Mouse (Mus musculus) NIH3T3 (cell line): ENCODE measurements around the gene Dnaja1.

Source experiments
- DNase-seq: peaks from one replicate; pipeline ENCODE4 v3.0.0-alpha.2; 2012; ENCODE audit warnings: low read depth

Gene Dnaja1

GRCm38 (mm10) chr4:40735351-40735750 is 13.4 kb downstream of the Dnaja1 start:
- no peak for DNase-seq

- peak; percentile 35 for DNase-seq
These were observed 35.3 kb downstream of the Dnaja1 start for GRCm38 (mm10) chr4:40757157-40757779.

GRCm38 (mm10) chr4:40757780-40758420 is 36.0 kb downstream of the Dnaja1 start, which contains the start of gene Smu1:
Smu1 (minus strand) TSS chr4:40757923.
- peak; percentile 98 for DNase-seq

DNA sequence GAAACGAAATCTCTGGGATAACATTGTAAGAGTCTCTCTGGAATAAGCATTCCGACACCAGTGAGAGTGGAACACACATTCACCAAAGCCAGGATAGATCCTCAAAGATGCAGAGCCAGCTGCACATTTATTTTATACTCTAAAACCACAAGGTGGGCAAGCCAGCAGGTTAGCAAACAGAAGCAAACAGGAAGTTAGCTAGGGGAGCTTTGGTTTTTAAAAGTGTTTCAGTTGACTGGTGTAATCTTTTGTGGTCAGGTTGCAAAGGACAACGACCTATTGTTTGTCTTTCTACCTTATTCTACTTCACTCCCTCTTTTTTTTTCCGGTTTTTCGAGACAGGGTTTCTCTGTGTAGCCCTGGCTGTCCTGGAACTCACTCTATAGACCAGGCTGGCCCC is 37.9 kb downstream of the Dnaja1 start:
- no peak for DNase-seq

DNA sequence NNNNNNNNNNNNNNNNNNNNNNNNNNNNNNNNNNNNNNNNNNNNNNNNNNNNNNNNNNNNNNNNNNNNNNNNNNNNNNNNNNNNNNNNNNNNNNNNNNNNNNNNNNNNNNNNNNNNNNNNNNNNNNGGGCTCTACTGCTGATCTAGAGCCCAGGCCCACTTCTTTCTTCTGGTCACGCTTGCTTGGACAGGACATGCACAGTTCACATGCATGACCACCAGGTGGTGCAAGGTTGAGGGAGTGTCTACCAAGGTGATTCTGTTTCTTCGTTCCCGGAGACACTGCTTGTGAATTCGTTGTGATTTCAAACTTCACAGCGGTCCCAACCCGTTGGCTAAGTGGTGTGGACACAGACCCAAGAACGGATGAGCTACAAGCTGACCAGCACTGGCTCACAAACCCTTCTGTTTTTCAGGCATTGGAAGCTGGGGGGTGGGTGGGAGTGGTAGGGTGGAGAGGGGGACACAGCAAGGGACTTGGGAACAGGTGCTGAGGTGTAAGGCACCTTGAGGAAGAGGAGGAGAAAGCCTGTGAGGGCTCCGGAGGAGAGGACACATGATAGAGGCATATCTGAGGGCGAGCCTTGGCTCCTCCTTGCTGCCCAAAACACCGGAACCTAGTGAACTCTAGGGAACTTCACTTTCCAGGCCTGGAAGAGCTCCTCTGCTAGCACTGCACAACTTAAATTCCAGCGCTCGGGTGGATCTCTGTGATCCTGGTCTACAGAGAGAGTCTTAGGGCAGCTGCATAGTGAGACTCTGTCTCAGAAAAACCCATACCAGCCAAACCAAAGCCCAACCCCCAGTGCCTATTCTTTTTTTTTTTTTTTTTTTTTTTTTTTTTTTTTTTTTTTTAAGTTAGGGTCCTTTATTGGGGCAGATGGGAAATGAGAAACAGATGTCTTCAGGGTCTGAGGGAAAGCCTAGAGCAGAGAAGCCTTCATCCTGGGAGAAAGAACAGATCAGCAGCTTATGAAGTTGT is 52.6 kb downstream of the Dnaja1 start:
- peak; percentile 85 for DNase-seq

DNA sequence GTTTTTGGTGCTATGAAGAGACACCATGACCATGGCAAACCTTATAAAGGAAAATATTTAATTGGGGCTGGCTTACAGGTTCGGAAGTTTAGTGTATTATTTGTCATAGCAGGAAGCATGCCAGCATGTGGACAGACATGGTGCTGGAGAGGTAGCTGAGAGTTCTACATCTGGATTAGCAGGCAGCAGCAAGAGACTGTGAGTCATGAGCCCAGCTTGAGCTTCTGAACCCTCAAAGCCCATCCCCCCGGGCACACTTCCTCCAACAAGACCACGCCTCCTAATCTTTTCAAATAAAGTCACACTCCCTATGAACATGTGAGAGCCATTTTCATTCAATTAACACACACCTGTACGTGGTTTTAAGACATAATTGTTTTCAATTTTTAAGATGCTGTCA is 54.5 kb downstream of the Dnaja1 start:
- peak; percentile 58 for DNase-seq

DNA sequence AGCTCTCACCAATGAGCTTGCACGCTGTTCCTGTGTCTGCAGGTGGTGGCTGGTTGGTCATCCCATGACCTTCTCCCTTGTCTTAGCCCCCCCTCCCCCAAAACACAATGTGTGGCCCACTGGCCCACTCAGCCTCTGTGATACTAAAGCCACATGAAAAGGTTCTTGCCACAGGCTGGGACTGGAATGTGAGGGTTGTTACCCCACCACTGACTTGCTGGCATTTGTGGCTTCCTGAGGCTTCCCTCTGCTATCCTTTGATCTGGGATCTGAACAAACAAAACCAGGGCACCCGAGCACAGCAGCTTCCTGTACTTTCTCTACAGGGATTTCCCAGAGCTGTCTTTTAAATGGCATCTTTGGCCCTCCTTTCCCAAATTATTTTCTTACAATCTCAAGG is 55.2 kb downstream of the Dnaja1 start:
- DNase-seq = no peak

DNA sequence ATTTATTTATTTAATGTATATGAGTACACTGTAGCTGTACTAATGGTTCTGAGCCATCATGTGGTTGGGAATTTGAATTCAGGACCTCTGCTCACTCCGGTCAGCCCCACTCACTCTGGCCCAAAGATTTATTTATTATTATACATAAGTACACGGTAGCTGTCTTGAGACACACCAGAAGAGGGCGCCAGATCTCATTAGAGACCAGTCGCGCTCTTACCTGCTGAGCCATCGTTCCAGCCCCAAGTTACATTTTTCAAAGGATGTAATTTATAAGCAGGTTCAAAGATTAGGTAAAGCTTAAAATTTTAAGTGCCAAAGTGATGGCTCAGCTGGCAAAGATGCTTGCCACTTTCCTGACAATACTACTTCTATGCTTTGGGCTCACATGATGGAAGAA is 56.7 kb downstream of the Dnaja1 start:
- peak; percentile 18 for DNase-seq

DNA sequence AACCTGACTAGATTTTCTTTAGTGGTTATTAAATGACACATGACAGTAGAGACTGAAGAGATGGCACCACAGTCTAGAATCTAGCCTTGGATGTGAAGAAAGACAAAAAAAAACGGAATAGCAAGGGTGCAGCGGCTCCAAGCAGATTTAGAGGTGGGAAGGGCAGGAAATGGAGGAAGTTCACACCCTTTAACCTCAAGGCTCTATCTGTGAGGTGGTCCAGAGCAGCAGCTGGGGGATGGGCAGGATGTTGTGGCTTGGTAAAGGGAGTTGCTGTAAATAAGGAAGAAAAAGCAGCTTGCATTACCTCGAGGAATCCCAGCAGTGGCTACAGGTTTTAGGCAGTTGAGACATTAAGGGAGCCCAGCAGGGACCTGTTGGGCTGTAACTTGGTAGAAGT is 59.2 kb downstream of the Dnaja1 start:
- no peak for DNase-seq

- peak; percentile 61 for DNase-seq
These were observed 60.0 kb downstream of the Dnaja1 start for GRCm38 (mm10) chr4:40781797-40782495.

DNA sequence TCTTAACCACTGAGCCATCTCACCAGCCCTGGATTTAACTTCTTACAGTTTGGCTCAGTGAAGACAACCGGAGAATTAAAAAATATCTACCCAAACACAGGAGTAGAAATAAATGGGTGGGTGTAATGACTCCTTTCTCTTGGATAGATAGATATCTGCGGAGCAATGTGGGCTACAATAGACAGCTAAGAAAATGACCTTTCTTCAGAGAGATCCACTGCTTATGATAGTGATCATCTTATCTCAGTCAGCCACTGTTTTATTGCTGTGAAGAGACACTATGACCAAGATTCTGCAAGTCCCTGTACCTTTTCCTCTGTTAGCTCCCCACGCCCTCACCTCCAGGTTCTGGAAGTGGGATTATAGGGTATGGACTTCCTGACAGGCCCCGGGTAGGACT is 61.1 kb downstream of the Dnaja1 start:
- no peak for DNase-seq

- peak; percentile 70 for DNase-seq
These were observed 62.7 kb downstream of the Dnaja1 start for GRCm38 (mm10) chr4:40784556-40785169.

GRCm38 (mm10) chr4:40785620-40786166 is 63.7 kb downstream of the Dnaja1 start:
- no peak for DNase-seq

DNA sequence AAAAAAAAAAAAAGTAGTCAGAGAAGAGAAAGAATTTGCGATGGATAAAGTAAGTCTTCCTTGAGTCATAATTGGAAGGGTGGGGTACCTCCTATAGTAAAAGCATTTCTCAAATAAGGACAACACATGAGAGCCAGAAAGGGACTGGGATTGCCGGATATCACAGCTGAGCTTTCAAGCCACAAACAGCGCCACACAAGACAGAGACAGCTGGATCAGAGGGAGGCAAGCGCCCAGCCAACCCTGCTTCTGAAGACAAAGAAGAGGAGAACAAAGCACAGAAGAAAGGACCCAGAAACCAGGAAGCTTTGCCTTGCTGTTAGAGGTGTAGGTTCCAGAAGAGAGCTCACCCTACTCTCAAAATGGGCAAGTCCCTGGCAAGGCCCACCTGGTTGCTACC is 64.6 kb downstream of the Dnaja1 start:
- no peak for DNase-seq
